Mouse (Mus musculus) left cerebral cortex, postnatal 10 days (tissue): Measurements from ENCODE around the gene Aox2. TPM values are rescaled to one million over a fixed set of nuclear protein-coding genes. Genes with fewer than 3 reads are reported as not detected.

Experiments
- DNase-seq, 2 experiments: peaks; one replicate each; pipeline ENCODE4 v3.0.0; 2021 to 2022; ENCODE audit warnings: low spot score in 2 of 2, mixed read lengths in 1 of 2; ENCODE audit errors: extremely low spot score in 1 of 2
- intact Hi-C: fragments of 180-260 bp; cut with DNase I; formaldehyde crosslinking; loops from one replicate; pipeline ENCODE4 v1.15.1; 2025
- total RNA-seq, 2 experiments: library from RNA; stranded (reverse); gene quantifications; 2 replicates each; pipeline ENCODE4 v1.2.3; 2021

Gene Aox2
- total RNA-seq, result under 1 TPM; 0.06 to 0.08 TPM

DNA sequence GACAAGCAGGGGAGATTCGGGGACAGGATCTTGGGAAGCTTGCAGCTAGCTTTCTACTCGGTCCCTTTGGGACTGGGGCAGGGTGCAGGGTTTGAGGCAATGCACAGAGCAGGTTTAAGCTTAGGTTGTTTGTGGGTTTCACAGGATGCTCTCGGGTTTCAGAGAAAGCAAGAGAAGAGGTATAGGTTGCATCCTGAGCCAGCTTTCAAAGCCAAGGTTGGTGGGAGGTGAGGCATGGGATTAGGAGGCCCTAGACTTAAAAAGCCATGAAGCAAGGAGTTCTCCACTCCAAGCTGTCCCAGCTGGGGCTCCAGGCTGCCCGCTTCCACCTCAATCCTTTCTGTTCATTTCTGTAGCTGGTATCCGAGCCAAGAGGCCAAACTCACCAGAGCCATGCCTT, at the start of gene Aox2:
Gene Aox2 (plus strand): TSS at position 301 of the 400 bp plus-strand sequence.
- DNase-seq, result no peak
- intact Hi-C loops, result no loop called here

DNA sequence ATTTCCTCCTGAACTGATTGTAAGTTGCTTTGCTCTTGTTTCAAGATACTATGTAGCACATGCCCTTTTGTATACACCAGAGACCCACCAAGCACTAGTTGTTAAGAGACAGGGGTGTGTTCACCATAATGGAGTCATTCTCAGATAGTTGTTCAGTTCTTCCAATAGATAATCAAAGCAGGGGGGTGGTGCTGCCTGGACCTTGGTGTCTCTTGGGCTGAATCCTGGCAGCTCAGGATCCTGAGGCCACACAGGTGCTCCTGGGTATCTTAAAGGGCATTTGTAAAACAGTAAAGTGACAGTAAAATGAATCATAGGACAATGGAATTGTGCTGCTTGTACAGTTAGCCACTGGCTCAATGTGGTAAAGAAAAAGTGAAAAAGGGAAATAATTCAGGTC, 49.2 kb upstream of the Aox2 start:
- DNase-seq, result no peak
- intact Hi-C loops, result no loop called here

DNA sequence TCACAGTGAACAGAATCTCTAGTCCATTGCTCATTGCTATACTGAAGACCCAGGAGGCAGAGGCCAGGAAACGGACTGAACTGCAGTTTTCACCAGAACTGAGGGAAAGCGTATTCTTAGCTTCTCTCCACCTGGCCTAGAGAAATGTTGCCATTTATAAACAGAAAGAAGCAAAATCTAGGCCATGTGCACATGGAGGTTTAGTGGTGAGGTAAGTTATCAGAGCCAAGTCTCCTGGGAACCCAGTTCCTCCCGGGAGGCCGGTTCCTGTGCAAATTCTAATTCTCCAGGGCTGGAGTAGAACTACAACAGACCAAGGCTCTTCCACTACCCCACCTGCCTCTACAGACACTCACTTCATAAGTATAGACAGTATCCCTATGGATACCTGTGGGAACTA, 48.4 kb upstream of the Aox2 start:
- no peak for DNase-seq
- intact Hi-C loops, result no loop called here

DNA sequence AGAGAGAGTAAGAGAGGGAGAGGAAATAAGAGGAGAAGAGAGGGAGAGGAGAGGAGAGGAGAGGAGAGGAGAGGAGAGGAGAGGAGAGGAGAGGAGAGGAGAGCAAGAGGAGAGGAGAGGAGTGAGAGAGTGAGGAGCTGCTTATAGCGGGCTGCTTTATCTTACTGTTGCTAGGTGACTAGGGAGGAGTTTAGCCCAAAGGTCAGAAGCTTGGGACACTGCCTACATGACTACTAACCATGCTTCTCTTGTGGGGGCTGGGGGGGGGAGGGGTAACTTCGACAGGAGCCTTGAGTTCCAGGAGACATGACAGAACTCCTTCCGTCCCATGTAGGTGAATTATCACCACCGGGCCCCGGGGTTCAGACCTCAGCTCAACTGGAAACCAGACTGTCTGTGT, 47.6 kb upstream of the Aox2 start:
- no peak for DNase-seq
- intact Hi-C loops, result no loop called here

DNA sequence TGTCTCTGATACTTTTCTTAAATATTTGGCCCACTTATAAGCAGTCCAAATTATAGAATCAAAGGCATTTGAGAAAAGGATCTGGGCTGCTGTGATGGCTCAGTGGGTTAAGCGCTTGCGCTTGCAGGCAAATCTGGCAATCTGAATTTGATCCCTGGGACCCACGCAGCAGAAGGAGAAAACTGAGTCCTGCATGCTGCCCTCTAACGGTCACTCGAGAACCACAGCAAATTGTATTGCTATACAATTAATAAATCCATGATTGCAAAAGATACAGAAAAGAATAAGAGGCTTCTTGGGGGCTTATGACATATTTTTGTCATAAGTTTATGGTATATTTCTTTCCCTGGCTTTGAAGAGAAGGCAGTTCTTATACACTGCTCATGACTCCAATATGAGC, 42.7 kb upstream of the Aox2 start:
- DNase-seq, result no peak
- intact Hi-C loops, result no loop called here

DNA sequence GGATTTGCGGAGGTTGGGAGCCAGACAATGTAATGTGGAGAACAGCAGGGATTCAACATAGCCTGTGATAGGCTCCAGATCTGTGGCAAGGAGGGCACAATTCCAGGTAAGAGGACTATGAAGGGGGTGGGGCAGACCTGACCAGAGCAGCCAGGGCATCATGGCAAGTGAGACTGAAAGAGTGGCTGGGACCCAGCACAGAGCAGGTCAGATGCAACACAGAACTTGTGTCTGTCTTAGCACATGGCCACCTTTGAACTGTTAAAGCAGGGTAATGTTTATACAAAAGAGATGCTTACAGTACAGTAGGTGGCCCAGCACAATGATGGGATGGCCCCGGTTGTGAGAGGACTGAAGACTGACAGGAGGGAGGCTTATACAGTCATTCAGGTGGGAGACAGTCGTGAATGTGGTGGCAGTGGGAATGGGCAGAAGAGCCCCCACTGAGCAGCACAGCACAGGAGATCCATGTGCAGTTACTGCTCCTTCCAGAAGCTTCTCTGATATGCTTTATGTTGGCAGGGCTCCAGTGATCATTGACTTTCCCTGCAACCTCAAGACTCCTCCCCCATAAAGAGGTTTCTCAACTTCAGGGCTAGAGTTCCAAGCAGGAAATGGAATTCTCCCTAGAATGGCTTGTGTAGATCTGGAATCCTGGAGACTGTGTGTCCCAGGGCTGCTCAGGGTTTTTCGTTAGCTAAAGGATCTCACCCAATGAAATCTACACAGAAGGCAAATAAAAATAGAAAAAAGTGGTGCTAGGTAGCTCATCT, 40.4 kb upstream of the Aox2 start:
- intact Hi-C loops, result no loop called here
- DNase-seq, result no peak

DNA sequence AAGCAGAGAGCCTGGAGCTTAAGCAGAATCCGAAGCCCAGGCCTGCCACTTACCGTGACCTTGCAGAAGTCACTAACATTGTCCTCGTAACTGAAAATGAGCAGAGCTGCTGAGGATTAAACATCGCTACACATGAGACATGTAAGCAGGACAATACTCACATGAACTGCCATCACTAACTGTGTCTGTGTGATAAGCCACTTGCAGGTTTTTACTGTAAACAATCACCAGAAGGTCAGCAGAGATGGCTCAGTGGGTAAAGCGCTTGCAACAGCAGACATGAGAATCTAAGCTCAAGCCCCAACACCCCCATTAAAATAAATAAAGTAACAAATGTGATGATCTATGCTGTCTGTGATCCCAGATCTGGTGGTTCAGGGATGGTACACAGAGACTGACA, 39.7 kb upstream of the Aox2 start:
- intact Hi-C loops, result no loop called here
- DNase-seq, result no peak

DNA sequence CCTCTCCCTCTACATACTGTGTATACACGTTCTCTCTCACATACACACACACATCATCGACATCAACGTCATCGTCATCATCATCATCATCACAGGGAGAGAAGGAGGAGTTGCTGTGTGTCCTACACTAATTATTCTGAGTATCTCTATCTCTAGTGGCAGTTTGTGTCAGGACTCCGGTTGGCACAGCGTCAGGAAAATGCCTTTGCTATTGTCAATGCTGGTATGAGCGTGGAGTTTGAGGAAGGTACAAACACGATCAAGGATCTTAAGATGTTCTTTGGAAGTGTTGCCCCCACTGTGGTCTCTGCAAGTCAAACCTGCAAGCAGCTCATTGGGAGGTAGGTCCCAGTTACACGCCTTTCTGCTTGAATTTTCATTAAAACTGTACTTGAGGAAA, 39.2 kb upstream of the Aox2 start:
- no peak for DNase-seq

DNA sequence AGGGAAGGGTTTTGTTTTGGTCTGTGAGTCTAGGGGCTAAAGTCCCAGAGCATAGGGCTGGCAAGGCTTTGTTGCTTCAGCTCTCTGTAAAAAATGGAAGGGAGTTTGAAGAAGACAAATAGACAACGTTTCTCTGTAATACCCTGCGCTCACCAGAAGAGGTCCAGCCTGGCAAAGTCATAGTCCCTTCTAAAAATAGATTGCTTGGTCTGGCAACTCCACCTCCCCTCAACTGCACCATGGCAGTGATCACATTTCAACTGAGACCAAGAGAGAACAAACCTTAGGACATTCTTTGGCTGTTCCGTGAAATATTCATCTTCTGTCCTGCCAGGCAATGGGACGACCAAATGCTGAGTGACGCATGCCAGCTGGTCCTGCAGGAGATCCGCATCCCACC, 37.8 kb upstream of the Aox2 start:
- DNase-seq, result no peak
- intact Hi-C loops, result no loop called here

More for the DNA sequence above, 39.2 kb upstream of the Aox2 start:
- intact Hi-C loops, result no loop called here

DNA sequence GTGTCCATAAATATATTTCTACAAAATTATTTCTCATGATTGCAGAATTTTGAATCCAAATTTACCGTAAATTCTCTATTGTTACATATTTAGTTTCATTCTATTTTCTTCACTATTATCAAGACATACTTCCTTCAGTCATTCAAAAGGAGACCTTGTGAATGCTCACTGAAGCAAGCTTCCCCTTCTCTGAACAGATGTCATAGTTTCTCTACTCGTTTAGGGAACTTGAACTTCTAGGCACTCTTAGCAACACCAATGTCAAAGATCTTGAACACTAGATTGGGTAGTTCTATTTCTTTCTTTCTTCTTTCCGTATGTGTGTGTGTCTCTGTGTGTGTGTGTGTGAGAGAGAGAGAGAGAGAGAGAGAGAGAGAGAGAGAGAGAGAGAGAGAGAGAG, 33.6 kb upstream of the Aox2 start:
- no peak for DNase-seq
- intact Hi-C loops, result no loop called here

DNA sequence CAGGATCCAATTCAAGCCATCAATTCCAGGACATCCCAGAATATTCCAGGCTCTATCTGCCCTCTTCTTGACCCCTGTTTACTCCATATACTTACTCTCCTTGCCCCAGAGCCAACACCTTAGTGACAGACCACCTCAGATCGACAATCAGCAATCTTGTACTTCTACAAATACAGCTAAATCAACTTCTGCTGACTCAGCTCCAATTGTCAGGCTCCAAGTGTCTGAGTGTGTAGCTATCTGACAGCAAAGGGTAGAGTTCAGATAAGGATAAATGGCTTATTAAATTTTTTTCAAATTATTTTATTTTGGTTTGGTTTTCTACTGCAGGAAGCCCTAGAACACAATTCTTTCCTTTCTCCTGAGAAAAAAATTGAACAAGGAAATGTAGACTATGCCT, 29.6 kb upstream of the Aox2 start:
- intact Hi-C loops, result no loop called here
- DNase-seq, result no peak

DNA sequence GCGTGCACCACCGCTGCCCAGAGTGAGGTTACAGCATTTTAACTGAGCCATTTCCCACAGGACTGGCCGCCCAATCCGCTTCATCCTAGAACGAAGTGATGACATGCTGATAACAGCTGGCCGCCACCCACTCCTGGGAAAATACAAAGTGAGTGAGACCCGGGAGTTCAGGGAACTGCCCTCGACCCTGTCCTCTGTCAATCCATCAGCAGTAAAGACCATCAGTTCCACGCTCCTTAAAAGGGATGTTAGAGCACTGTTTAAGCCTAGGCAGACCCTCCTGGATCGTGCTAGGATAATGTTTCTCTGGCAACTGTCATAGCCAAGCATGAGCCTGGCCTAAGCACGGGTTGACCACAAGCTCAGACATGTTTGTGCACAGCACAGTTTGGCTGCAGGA, 24.7 kb upstream of the Aox2 start:
- DNase-seq, result no peak
- intact Hi-C loops, result no loop called here

DNA sequence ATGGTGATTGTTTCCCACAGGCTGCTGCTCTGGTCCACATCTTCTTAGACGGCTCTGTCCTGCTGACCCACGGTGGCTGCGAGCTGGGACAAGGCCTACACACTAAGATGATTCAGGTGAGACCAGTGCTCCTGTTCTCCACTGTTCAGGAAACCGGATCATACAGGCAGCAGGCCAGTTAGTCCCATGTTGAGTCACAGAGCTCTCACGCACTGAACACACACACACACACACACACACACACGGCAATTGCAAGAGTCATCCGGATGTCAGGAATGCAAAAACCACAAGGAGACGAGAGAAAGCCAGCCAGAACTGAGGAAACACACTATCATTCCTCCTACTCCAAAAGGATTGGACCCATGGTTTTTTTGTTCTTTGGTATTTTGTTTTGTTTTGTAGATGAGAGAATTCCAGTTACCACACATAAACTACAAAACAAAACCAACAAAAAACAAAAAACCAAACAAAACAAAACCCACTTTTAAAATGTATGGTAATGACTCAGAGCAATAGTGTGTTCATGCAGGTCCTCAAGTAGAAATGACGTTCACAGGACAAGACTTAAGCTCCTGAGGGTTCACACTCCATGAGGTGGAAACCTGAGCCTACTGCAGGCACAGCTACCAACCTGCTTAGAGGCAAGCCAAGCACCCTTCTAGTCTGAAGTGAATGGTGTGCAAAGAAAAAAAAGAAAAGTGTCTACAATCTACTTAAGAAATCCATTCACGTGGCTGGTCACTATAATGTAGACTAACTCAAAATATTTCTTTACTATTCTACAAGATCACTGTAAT, 20.7 kb upstream of the Aox2 start:
- intact Hi-C loops, result no loop called here
- no peak for DNase-seq

DNA sequence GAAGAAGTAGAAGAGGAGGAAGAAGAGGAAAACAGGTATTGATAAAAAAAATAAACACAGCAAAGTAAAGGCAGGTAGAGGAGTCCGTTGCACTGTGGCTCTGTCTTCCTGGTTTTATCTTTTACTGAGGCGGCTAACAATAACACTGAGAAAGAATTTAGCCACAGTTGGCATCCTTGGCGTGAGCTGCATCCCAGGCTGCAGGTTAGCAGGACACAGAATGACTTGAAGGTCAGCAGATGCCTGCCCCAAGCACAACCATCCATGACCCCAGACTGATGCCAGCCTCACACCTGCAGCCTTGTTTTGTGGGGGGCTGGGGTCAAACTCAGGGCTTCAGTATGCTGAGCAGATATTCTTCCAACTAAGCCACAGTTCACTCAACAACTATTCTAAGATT, 17.8 kb upstream of the Aox2 start:
- intact Hi-C loops, result no loop called here

DNA sequence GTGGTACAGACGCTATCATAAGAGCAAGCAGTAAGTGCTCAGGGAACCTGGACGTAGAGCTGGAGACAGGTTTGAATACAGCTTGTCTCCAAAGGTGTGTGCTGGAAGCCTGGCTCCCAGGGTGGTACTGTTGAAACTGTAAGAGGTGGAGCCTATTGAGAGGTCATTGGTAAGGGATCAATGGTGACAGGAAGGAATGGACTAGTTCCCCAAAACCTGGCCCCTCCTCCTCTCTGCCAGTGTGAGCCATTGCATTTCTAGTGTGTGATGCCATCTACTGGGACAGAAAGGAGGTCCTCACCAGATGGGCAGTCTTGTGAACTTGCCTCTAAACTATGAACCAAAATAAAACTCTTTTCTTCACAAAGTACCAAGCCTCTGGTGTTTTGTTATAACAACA, 9.9 kb upstream of the Aox2 start:
- DNase-seq, result no peak
- intact Hi-C loops, result loop anchor here (5.0 kb wide), 1 partner anchor 841 kb away; no protein-coding TSS in a partner anchor

More for the DNA sequence above, 17.8 kb upstream of the Aox2 start:
- DNase-seq, result no peak

DNA sequence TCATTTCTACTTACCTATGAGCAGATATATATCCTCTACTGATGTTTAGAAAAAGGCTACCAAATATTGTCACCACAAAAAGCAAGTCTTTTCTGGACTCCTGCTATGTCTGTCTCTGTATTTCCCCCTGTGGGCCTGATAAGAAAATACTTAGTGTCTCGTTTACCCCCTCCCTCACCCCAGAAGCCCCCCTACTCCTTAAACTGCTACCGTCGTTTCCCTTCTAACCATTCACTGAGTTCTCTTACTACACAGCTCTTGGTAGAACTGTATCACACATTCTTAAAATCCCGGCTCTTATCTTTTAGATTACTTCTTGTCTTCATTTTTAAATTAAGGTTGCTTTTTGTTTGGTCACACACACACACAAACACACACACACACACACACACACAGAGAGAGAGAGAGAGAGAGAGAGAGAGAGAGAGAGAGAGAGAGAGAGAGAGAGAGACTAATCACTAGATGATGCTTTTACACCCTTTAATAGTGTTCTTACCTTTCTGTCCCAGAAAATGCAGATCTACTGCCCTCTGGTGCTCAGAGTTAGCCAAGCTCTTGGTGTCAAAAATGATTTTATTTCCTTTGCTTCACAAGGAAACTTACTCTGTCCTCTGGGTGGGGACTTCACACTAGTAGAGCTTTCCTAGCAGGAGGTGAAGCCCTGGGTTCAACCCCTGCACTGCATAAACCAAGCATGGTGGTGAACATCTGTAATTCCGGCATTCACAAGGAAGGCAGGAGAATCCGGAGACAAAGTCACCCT, 7.1 kb upstream of the Aox2 start:
- intact Hi-C loops, result loop anchor here (2.0 kb wide), 1 partner anchor 112 kb away; no protein-coding TSS in a partner anchor
- DNase-seq, result peak; percentile 54 to 60

DNA sequence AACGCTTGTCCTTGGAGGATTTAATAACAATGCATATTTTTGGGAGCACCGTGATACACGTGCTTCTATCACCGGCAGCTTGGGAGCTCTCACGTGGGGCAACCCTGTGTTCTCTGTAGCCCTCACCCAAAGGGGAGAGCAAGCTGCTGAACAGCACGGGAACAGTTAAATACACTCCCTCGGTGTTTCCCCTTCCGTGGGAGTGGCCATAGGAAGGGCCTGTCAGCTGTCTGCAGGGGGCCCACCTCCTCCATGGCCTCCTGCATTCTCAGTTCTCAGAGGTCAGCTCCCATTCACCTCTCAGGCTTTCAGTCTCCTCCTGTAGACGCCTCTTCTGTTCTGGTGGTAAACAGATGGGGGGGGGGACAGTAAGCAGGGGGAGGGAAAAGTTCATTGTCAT, 2.2 kb upstream of the Aox2 start:
- no peak for DNase-seq
- intact Hi-C loops, result no loop called here

DNA sequence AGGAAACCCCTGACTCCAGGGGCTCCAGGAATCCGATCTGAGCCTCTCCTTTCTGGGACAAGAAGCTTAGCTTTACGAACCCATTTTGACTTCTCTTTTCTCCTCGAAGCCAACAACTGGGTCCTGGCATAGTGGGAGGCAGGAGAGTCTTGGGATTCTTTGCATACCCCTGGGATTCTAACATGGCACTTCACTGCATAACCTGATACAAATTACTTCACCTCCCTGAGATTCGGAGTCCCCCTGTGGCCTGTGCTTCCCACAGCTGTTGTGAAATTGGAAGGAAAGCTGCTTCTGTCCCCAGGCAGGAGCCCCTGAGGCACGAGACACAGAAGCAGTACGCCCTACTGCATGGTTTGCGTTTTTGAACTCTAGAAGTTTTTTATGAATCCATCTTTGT, 387 bp downstream of the Aox2 start:
- no peak for DNase-seq
- intact Hi-C loops, result no loop called here

DNA sequence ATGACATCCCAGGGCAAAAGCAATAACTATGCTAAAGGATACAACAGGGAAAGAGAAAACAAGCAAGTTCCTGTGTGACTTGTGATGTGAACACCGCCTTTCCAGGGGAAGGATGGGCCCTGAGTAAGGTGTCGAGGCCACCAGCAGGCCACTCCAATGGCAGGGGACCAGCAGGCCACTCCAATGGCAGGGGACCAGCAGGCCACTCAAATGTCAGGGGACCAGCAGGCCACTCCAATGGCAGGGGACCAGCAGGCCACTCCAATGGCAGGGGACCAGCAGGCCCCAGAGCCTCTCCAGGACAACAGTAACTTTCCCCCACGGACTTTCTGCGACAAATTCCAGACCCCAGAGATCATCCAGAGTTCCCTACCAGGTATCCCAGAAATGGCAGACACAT, 2.3 kb downstream of the Aox2 start:
- intact Hi-C loops, result no loop called here
- no peak for DNase-seq
